Mouse (Mus musculus) forebrain, embryonic 16.5 days (tissue): ENCODE results near the gene Rfx3. TPM values are rescaled to one million over a fixed set of nuclear protein-coding genes. Genes with fewer than 3 reads are reported as not detected.

Experiments used
- ATAC-seq: fragments of 200-750 bp; cut with Nextera tagmentation; 2 replicates; pipeline ENCODE4 v1.8.0; 2017; ENCODE audit warnings: mild to moderate bottlenecking, moderate library complexity
- H3K27ac ChIP-seq: fragments of 300-500 bp; sonication (generic); 2 replicates; pipeline ENCODE4 v1.5.1; 2014; ENCODE audit warnings: low read length, control low read depth
- H3K27me3 ChIP-seq: fragments of 300-500 bp; sonication (generic); replicated peaks from 2 replicates; pipeline ENCODE4 v1.6.1; 2014; ENCODE audit warnings: low read length; ENCODE audit not compliant: control insufficient read depth, insufficient read depth
- H3K36me3 ChIP-seq: fragments of 300-500 bp; sonication (generic); 2 replicates; pipeline ENCODE4 v1.6.1; 2014; ENCODE audit not compliant: control insufficient read depth, insufficient read depth
- H3K4me1 ChIP-seq: fragments of 300-500 bp; sonication (generic); replicated peaks from 2 replicates; pipeline ENCODE4 v1.6.1; 2014; ENCODE audit warnings: low read length; ENCODE audit not compliant: control insufficient read depth, insufficient read depth
- H3K4me2 ChIP-seq: fragments of 300-500 bp; sonication (generic); 2 replicates; pipeline ENCODE4 v1.6.1; 2014; ENCODE audit warnings: mild to moderate bottlenecking, low read length, control low read depth
- H3K4me3 ChIP-seq: fragments of 300-500 bp; sonication (generic); replicated peaks from 2 replicates; pipeline ENCODE4 v1.5.1; 2014; ENCODE audit warnings: mild to moderate bottlenecking, low read length, control low read depth
- H3K9ac ChIP-seq: fragments of 300-500 bp; sonication (generic); replicated peaks from 2 replicates; pipeline ENCODE4 v1.6.1; 2014; ENCODE audit warnings: low read depth, low read length, control low read depth
- H3K9me3 ChIP-seq: fragments of 300-500 bp; sonication (generic); 2 replicates; pipeline ENCODE4 v1.6.1; 2016; ENCODE audit warnings: low read length; ENCODE audit not compliant: control insufficient read depth
- WGBS: fragments of 180-500 bp; shearing (Covaris S2); extraction: QIAGEN DNeasy Blood & Tissue Kit; methylation state at CpG from one replicate; pipeline ENCODE4 v1.1.7; 2014; 5-methylcytosine and 5-hydroxymethylcytosine counted together
- polyA plus RNA-seq: library from polyadenylated mRNA; unstranded; fragments of >200 nt; fragmentation: Nextera tagmentation; extraction: Ambion mirVana; gene quantifications from 2 replicates; pipeline ENCODE4 v1.2.1, GENCODE M21; 2015

Rfx3 gene
- polyA plus RNA-seq, 1 experiment from 2014 or later, result 41.9 TPM

- H3K36me3 ChIP-seq, result no peaks in the 10 kb centered on the region
- ATAC-seq, result no peak
- WGBS, result 86% methylated on average over 2 of the region's 2 CpGs
- no peak overlapping the region for H3K4me3 ChIP-seq
- no peak overlapping the region for H3K27ac ChIP-seq
- H3K27me3 ChIP-seq, result no peaks in the 10 kb centered on the region
- H3K4me1 ChIP-seq, result peaks cover 3% of the 10 kb centered on the region; the same call in 1 of the 2 replicates
- no peak overlapping the region for H3K9ac ChIP-seq
- no peak overlapping the region for H3K4me2 ChIP-seq
- no peaks in the 10 kb centered on the region for H3K9me3 ChIP-seq
These were observed 133.5 kb downstream of the Rfx3 start for GRCm38 (mm10) chr19:27877429-27877828.

DNA sequence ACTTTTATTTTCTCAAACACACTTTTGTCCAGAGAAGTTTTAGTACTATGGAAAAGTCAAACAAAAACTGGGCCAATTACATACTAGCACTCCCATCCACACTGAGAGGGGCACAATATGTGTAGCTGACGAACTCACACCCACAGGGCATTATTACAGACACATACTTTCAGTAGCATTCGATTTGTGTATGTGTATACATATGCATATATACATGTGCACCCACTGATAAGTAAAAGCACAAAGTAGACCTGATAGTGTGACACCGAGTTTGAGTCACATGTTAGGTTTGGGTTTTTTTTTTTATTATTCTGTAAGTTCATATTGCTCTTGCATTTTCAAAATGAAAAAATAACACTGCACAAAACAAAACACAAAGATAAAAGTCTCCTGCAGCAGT is 140.2 kb downstream of the Rfx3 start:
- no peak for ATAC-seq
- Histone ChIP-seq H3K4me1 (no peaks in the 10 kb centered on the region), H3K27me3 (no peaks in the 10 kb centered on the region), H3K9ac (no peak overlapping the region), H3K36me3 (no peaks in the 10 kb centered on the region), H3K4me2 (no peak overlapping the region), H3K4me3 (no peak overlapping the region), H3K9me3 (no peaks in the 10 kb centered on the region), H3K27ac (no peak overlapping the region)
- 91% methylated on average over 3 of the region's 3 CpGs for WGBS

DNA sequence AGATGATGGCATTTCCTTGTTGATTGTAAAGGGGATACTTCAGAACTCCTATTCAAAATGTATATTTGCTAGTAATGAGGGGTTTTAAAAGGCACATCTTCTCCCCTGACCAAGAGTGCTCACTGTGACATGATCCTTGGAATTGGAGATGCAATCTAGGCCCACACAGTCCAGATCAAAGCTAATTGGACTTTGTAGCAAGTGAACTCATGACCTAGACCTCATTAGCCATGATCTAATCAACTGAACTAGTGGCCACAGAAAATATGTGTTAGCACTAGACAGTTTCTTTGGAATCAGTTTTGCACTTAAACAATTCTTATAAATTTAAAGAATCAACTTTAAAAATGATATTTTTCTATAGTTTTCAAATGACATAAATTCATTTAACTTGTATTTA is 151.3 kb downstream of the Rfx3 start:
- no peak for ATAC-seq
- Histone ChIP-seq H3K4me1 (no peaks in the 10 kb centered on the region), H3K4me2 (no peak overlapping the region), H3K36me3 (no peaks in the 10 kb centered on the region), H3K9me3 (no peaks in the 10 kb centered on the region), H3K27ac (no peak overlapping the region), H3K4me3 (no peak overlapping the region), H3K27me3 (no peaks in the 10 kb centered on the region), H3K9ac (no peak overlapping the region)

DNA sequence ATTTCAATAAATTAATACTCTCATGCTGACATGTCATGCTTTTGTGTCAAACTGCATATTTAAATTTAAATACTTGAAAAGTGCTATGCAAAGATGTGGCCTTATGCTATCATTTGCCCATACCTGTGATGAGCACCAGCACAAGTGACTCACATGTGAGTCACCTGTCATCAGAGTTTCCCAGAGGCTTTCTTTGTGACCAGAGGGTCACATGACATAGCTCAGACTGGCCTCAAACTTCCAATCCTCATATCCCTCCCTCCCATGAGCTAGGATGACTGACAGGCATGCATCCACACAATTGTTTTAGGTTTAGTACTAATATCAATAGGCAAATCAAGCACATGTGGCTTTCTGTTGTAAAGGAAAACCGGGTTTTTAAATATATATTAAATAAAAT is 162.0 kb downstream of the Rfx3 start:
- Histone ChIP-seq H3K4me2 (no peak overlapping the region), H3K9ac (no peak overlapping the region), H3K27me3 (no peaks in the 10 kb centered on the region), H3K36me3 (no peaks in the 10 kb centered on the region), H3K4me3 (no peak overlapping the region), H3K9me3 (no peaks in the 10 kb centered on the region), H3K4me1 (no peaks in the 10 kb centered on the region), H3K27ac (no peak overlapping the region)
- no peak for ATAC-seq
- 91% methylated on average over 1 of the region's 1 CpGs for WGBS

DNA sequence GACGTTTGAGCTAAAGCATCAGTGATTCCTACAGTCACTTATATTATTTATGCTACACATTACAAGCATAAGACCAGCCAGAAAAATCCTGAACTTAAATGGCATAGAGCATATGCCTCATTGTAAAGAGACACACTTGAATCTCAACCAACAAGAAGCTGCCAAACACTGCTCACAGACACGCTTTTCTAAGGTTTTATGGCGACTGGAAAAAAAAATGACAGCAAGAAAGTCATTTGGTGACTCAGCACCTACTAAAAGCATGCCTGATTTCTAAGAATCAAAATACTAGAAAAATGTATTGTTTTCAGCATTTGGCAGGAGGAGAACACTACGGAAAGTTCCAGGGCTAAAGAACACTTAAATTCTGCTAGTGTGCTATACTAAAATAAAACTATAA is 163.9 kb downstream of the Rfx3 start:
- H3K9me3 ChIP-seq, result no peaks in the 10 kb centered on the region
- H3K9ac ChIP-seq, result no peak overlapping the region
- no peak overlapping the region for H3K4me3 ChIP-seq
- H3K27me3 ChIP-seq, result no peaks in the 10 kb centered on the region
- WGBS, result 69% methylated on average over 4 of the region's 4 CpGs
- H3K27ac ChIP-seq, result no peak overlapping the region
- no peak for ATAC-seq
- no peaks in the 10 kb centered on the region for H3K4me1 ChIP-seq
- H3K36me3 ChIP-seq, result no peaks in the 10 kb centered on the region
- H3K4me2 ChIP-seq, result no peak overlapping the region

GRCm38 (mm10) chr19:27838635-27839034 is 172.3 kb downstream of the Rfx3 start:
- Histone ChIP-seq H3K36me3 (no peaks in the 10 kb centered on the region), H3K4me1 (no peaks in the 10 kb centered on the region), H3K27ac (no peak overlapping the region), H3K4me2 (no peak overlapping the region), H3K9ac (no peak overlapping the region), H3K9me3 (no peaks in the 10 kb centered on the region), H3K27me3 (no peaks in the 10 kb centered on the region), H3K4me3 (no peak overlapping the region)
- WGBS, result 70% methylated on average over 3 of the region's 3 CpGs
- ATAC-seq, result no peak

DNA sequence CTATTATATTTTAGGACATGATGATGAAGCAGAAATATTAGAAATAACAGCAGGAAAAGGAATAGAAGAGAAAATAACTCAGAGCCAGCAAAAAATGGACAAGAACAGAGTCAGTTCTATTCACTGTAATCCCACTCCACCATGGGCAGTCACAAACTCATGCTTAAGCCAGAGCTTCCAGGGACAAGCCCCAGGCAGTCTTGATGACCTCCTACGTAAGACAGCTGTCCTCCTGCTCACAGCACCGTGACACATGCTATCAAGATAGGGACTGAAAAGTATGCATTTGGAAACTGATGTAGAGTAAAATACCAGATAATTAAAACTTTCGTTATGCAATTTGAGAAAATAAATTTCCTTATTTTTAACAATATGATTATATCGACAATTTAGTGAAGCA is 172.9 kb downstream of the Rfx3 start:
- Histone ChIP-seq H3K36me3 (no peaks in the 10 kb centered on the region), H3K4me2 (no peak overlapping the region), H3K4me1 (no peaks in the 10 kb centered on the region), H3K9ac (no peak overlapping the region), H3K9me3 (no peaks in the 10 kb centered on the region), H3K4me3 (no peak overlapping the region), H3K27me3 (no peaks in the 10 kb centered on the region), H3K27ac (no peak overlapping the region)
- 85% methylated on average over 4 of the region's 4 CpGs for WGBS
- no peak for ATAC-seq

GRCm38 (mm10) chr19:27832448-27832847 is 178.5 kb downstream of the Rfx3 start:
- no peak overlapping the region for H3K27ac ChIP-seq
- no peak overlapping the region for H3K4me2 ChIP-seq
- 0 out of 2 replicates have a peak, but pooled peaks cover 3% of the 10 kb centered on the region for H3K4me1 ChIP-seq
- no peak overlapping the region for H3K4me3 ChIP-seq
- H3K9ac ChIP-seq, result no peak overlapping the region
- no peak for ATAC-seq
- H3K9me3 ChIP-seq, result no peaks in the 10 kb centered on the region
- no peaks in the 10 kb centered on the region for H3K27me3 ChIP-seq
- no peaks in the 10 kb centered on the region for H3K36me3 ChIP-seq
- WGBS, result 72% methylated on average over 1 of the region's 1 CpGs

- H3K4me1 ChIP-seq, result 0 out of 2 replicates have a peak, but pooled peaks cover 3% of the 10 kb centered on the region
- peaks cover 4% of the 10 kb centered on the region; the same call in 1 of the 2 replicates for H3K36me3 ChIP-seq
- H3K27ac ChIP-seq, result no peak overlapping the region
- no peaks in the 10 kb centered on the region for H3K9me3 ChIP-seq
- no peak overlapping the region for H3K4me2 ChIP-seq
- no peaks in the 10 kb centered on the region for H3K27me3 ChIP-seq
- H3K4me3 ChIP-seq, result no peak overlapping the region
- no peak overlapping the region for H3K9ac ChIP-seq
- no peak for ATAC-seq
- 32% methylated on average over 1 of the region's 1 CpGs for WGBS
These were observed 182.7 kb downstream of the Rfx3 start for GRCm38 (mm10) chr19:27828316-27828715.

DNA sequence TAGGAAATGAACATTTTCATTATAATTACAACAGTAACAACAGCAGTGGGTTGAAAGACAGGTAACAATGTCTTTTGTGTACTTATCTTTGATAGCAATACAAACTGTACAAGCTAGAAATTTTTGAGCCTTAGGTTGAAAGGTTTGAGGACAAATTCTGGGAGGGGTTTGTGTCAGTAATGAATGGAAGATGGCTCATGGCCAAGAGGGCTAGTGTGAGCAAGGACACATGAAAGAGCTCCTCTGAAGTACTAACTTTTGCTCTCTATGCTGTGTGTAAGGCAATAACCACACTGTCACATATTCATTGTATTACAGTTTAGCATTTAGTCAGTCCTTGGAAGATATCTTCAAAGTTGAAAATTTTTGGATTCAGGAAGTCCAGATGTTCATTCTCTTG is 193.3 kb downstream of the Rfx3 start:
- Histone ChIP-seq H3K4me1 (no peaks in the 10 kb centered on the region), H3K9me3 (no peaks in the 10 kb centered on the region), H3K4me3 (no peak overlapping the region), H3K27ac (no peak overlapping the region), H3K9ac (no peak overlapping the region), H3K36me3 (peaks cover 7% of the 10 kb centered on the region), H3K27me3 (no peaks in the 10 kb centered on the region), H3K4me2 (no peak overlapping the region)
- no peak for ATAC-seq
